Mouse (Mus musculus) hindbrain, embryonic 15.5 days (tissue): ENCODE data around the gene Gjb3. TPM values are rescaled to one million over a fixed set of nuclear protein-coding genes. Genes with fewer than 3 reads are reported as not detected.

Source experiments
- ATAC-seq: fragments of 200-750 bp; cut with Nextera tagmentation; 2 replicates; pipeline ENCODE4 v1.8.0; 2017; ENCODE audit warnings: low read depth, moderate number of reproducible peaks, moderate TSS enrichment; ENCODE audit not compliant: low FRiP score
- H3K27ac ChIP-seq: fragments of 300-500 bp; sonication (generic); replicated peaks from 2 replicates; pipeline ENCODE4 v1.5.1; 2015; ENCODE audit warnings: mild to moderate bottlenecking, inconsistent platforms
- H3K27me3 ChIP-seq: fragments of 300-500 bp; sonication (generic); 2 replicates; pipeline ENCODE4 v1.6.1; 2015; ENCODE audit warnings: control low read depth, inconsistent platforms
- H3K36me3 ChIP-seq: fragments of 300-500 bp; sonication (generic); 2 replicates; pipeline ENCODE4 v1.6.1; 2015; ENCODE audit warnings: control low read depth, inconsistent platforms
- H3K4me1 ChIP-seq: fragments of 300-500 bp; sonication (generic); replicated peaks from 2 replicates; pipeline ENCODE4 v1.6.1; 2015; ENCODE audit warnings: control low read depth, inconsistent platforms
- H3K4me2 ChIP-seq: fragments of 300-500 bp; sonication (generic); 2 replicates; pipeline ENCODE4 v1.6.1; 2015; ENCODE audit warnings: moderate library complexity, mild to moderate bottlenecking, inconsistent platforms
- H3K4me3 ChIP-seq: fragments of 300-500 bp; sonication (generic); 2 replicates; pipeline ENCODE4 v1.5.1; 2015; ENCODE audit warnings: mild to moderate bottlenecking, inconsistent platforms
- H3K9ac ChIP-seq: fragments of 300-500 bp; sonication (generic); 2 replicates; pipeline ENCODE4 v1.6.1; 2015; ENCODE audit warnings: inconsistent platforms
- H3K9me3 ChIP-seq: fragments of 300-500 bp; sonication (generic); 2 replicates; pipeline ENCODE4 v1.6.1; 2016; ENCODE audit warnings: control low read depth, inconsistent platforms
- WGBS: fragments of 180-500 bp; shearing (Covaris S2); methylation state at CpG from one replicate; pipeline ENCODE4 v1.1.7; 2015; 5-methylcytosine and 5-hydroxymethylcytosine counted together
- polyA plus RNA-seq: library from polyadenylated mRNA; unstranded; fragments of >200 nt; fragmentation: Nextera tagmentation; extraction: Ambion mirVana; gene quantifications from 2 replicates; pipeline ENCODE4 v1.2.1, GENCODE M21; 2015

Gjb3 gene
- polyA plus RNA-seq, 1 experiment from 2014 or later = 0.14 TPM

DNA sequence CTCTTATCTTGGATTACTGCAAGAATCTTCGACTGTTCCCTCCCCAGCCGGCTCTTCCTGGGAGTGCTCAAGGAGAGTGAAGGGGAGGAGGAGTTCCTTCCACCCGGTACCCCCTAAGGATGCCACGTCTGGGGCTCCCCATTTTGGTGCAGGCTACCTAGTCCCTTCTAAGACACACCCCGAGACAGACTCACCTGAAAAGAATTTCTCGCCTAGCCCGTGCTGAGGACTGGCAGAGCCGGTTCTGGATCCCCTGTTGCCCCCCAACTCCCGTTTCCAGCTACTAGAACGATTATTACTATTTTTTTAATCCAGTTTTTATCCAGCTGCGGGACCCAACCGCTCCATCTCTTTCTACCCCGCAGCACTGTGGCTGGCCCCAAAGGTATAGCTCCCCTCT, 893 bp downstream of the Gjb3 start:
- Histone ChIP-seq H3K27me3 (peaks cover 30% of the 10 kb centered on the region), H3K4me2 (peak overlapping the region; percentile 54), H3K36me3 (no peaks in the 10 kb centered on the region), H3K27ac (no peak overlapping the region), H3K9ac (no peak overlapping the region), H3K4me3 (peak overlapping the region; percentile 24), H3K9me3 (no peaks in the 10 kb centered on the region), H3K4me1 (peaks cover 22% of the 10 kb centered on the region)
- no peak for ATAC-seq
- WGBS = 4% methylated on average over 13 of the region's 13 CpGs

- Histone ChIP-seq H3K9ac (no peak overlapping the region), H3K4me1 (peaks cover 22% of the 10 kb centered on the region), H3K36me3 (no peaks in the 10 kb centered on the region), H3K27me3 (peaks cover 30% of the 10 kb centered on the region), H3K27ac (no peak overlapping the region), H3K4me3 (no peak overlapping the region), H3K9me3 (no peaks in the 10 kb centered on the region), H3K4me2 (no peak overlapping the region)
- no peak for ATAC-seq
- 13% methylated on average over 3 of the region's 3 CpGs for WGBS
Measured at GRCm38 (mm10) chr4:127329046-127329445, 1.6 kb downstream of the Gjb3 start.

DNA sequence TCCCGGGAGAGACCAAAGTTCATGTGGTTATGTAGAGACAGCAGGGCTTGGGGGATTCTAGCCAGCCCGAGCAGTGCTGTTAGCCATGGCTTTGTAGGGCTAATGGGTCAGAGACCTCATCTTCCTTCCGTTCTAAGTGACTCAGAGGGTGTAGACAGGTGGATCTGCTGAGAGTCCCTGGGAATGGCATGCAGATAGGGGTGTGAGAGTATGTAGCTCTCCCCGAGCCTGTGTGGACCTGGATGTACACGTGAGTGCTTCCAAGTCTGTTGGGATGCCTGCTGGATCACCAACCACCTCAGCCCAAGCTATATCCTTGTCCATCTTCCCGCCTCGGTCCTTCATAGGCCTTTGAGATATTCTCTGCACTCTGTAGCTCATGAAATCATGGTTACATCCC, 2.3 kb downstream of the Gjb3 start:
- Histone ChIP-seq H3K4me1 (peaks cover 22% of the 10 kb centered on the region), H3K4me2 (no peak overlapping the region), H3K9me3 (no peaks in the 10 kb centered on the region), H3K27me3 (peaks cover 30% of the 10 kb centered on the region), H3K27ac (no peak overlapping the region), H3K36me3 (no peaks in the 10 kb centered on the region), H3K9ac (no peak overlapping the region), H3K4me3 (no peak overlapping the region)
- no peak for ATAC-seq
- 70% methylated on average over 7 of the region's 7 CpGs for WGBS

DNA sequence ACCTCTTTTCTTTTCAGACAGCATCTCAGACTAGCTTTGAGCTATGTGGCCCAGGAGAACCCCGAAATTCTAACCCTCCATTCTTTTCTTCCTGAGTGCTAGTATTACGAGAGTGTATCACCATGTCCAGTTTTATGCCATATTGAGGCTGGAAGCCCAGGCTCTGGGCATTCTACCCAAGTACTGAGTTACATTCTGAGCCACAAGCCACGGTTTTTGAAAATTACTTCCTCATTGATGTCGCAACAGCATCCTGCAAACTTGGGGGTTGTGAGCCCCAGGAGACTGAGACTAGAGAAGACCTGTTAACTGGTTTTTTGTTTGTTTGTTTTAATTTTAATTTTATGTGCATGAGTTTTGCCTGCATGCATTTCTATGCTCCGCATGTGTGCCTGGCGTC, 2.9 kb downstream of the Gjb3 start:
- 77% methylated on average over 6 of the region's 6 CpGs for WGBS
- H3K4me3 ChIP-seq = no peak overlapping the region
- H3K4me2 ChIP-seq = no peak overlapping the region
- H3K27ac ChIP-seq = no peak overlapping the region
- peaks cover 22% of the 10 kb centered on the region for H3K4me1 ChIP-seq
- no peak for ATAC-seq
- H3K36me3 ChIP-seq = no peaks in the 10 kb centered on the region
- H3K9me3 ChIP-seq = no peaks in the 10 kb centered on the region
- H3K9ac ChIP-seq = no peak overlapping the region
- peaks cover 30% of the 10 kb centered on the region for H3K27me3 ChIP-seq

- Histone ChIP-seq H3K9me3 (no peaks in the 10 kb centered on the region), H3K36me3 (no peaks in the 10 kb centered on the region), H3K27me3 (peaks cover 26% of the 10 kb centered on the region), H3K9ac (no peak overlapping the region), H3K4me3 (no peak overlapping the region), H3K4me1 (peaks cover 22% of the 10 kb centered on the region), H3K27ac (no peak overlapping the region), H3K4me2 (no peak overlapping the region)
- WGBS = 73% methylated on average over 7 of the region's 7 CpGs
- no peak for ATAC-seq
Measured at GRCm38 (mm10) chr4:127327258-127327657, 3.4 kb downstream of the Gjb3 start.

DNA sequence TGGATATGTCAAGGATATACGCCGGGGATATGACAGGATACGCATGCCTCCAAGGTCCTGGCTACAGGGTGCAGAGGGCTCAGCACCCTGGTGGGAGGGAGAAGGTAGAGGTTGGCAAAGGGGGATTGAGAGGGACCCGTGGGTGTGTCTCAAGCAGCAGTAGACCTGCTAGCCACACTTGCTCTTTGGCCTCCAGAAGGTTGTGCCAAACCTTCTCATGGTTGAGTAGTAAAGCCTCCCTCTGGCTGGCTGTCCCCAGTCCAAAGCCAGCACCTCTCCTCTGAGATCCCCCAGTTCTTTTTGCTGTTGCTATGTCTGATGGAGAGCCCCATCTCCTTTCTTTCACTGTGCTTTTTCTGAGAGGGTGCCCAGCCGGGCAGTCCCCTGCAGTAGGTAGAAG, 5.4 kb downstream of the Gjb3 start:
- Histone ChIP-seq H3K27me3 (peaks cover 6% of the 10 kb centered on the region), H3K9ac (no peak overlapping the region), H3K27ac (no peak overlapping the region), H3K36me3 (no peaks in the 10 kb centered on the region), H3K4me2 (no peak overlapping the region), H3K4me1 (peaks cover 9% of the 10 kb centered on the region), H3K4me3 (no peak overlapping the region), H3K9me3 (no peaks in the 10 kb centered on the region)
- WGBS = 87% methylated on average over 5 of the region's 5 CpGs
- no peak for ATAC-seq

DNA sequence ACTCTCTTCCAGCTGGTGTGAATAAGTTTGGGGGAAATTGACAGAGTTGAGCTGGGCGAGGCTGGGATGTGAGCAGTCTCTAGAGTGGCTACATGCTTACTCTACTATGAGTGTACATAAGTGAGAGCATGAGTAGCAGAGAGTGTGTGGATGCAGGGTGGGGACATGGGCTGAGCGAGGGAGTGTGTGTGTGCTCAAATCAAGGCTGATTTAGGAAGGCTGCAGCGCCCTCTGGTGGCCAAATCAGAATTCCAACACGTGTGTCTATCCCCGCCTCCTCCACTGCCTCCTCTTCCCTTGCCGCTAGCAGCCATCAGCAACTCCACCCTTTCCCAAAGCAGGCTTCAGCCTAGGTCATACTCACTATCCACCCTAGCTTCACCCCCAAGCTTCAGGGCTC, 5.9 kb downstream of the Gjb3 start:
- Histone ChIP-seq H3K36me3 (no peaks in the 10 kb centered on the region), H3K4me1 (peaks cover 4% of the 10 kb centered on the region), H3K27ac (no peak overlapping the region), H3K4me2 (no peak overlapping the region), H3K9ac (no peak overlapping the region), H3K9me3 (no peaks in the 10 kb centered on the region), H3K27me3 (peaks cover 5% of the 10 kb centered on the region; the same call in 1 of the 2 replicates), H3K4me3 (no peak overlapping the region)
- WGBS = 9% methylated on average over 6 of the region's 6 CpGs
- peak; percentile 69; the same call in 1 of the 2 replicates for ATAC-seq

- H3K9me3 ChIP-seq = no peaks in the 10 kb centered on the region
- H3K27me3 ChIP-seq = peaks cover 5% of the 10 kb centered on the region; the same call in 1 of the 2 replicates
- no peak overlapping the region for H3K4me3 ChIP-seq
- peak; percentile 16; the same call in 1 of the 2 replicates for ATAC-seq
- no peak overlapping the region for H3K9ac ChIP-seq
- no peak overlapping the region for H3K4me2 ChIP-seq
- 78% methylated on average over 10 of the region's 10 CpGs for WGBS
- no peak overlapping the region for H3K27ac ChIP-seq
- no peaks in the 10 kb centered on the region for H3K4me1 ChIP-seq
- no peaks in the 10 kb centered on the region for H3K36me3 ChIP-seq
Measured at GRCm38 (mm10) chr4:127324296-127324695, 6.3 kb downstream of the Gjb3 start.

- H3K4me2 ChIP-seq = no peak overlapping the region
- WGBS = 82% methylated on average over 3 of the region's 3 CpGs
Measured at GRCm38 (mm10) chr4:127323651-127324050, 7.0 kb downstream of the Gjb3 start.

GRCm38 (mm10) chr4:127319613-127320012, 11.0 kb downstream of the Gjb3 start:
- Histone ChIP-seq H3K4me1 (no peaks in the 10 kb centered on the region), H3K27me3 (no peaks in the 10 kb centered on the region), H3K4me2 (no peak overlapping the region), H3K27ac (no peak overlapping the region), H3K9me3 (no peaks in the 10 kb centered on the region), H3K9ac (no peak overlapping the region), H3K36me3 (no peaks in the 10 kb centered on the region), H3K4me3 (no peak overlapping the region)
- peak; percentile 45; the same call in 1 of the 2 replicates for ATAC-seq
- 7% methylated on average over 3 of the region's 3 CpGs for WGBS

More at GRCm38 (mm10) chr4:127323651-127324050, 7.0 kb downstream of the Gjb3 start:
- no peak for ATAC-seq
- H3K27ac ChIP-seq = no peak overlapping the region
- H3K4me3 ChIP-seq = no peak overlapping the region
- H3K36me3 ChIP-seq = no peaks in the 10 kb centered on the region
- H3K9me3 ChIP-seq = no peaks in the 10 kb centered on the region
- no peaks in the 10 kb centered on the region for H3K4me1 ChIP-seq
- H3K9ac ChIP-seq = no peak overlapping the region
- H3K27me3 ChIP-seq = peaks cover 5% of the 10 kb centered on the region; the same call in 1 of the 2 replicates

- no peaks in the 10 kb centered on the region for H3K9me3 ChIP-seq
- ATAC-seq = no peak
- 0 out of 2 replicates have a peak, but pooled peaks cover 5% of the 10 kb centered on the region for H3K27me3 ChIP-seq
- 63% methylated on average over 4 of the region's 4 CpGs for WGBS
- H3K27ac ChIP-seq = no peak overlapping the region
- no peak overlapping the region for H3K4me3 ChIP-seq
- H3K4me1 ChIP-seq = peaks cover 16% of the 10 kb centered on the region
- no peak overlapping the region for H3K4me2 ChIP-seq
- H3K9ac ChIP-seq = no peak overlapping the region
- no peaks in the 10 kb centered on the region for H3K36me3 ChIP-seq
Measured at GRCm38 (mm10) chr4:127317143-127317542, 13.5 kb downstream of the Gjb3 start.

GRCm38 (mm10) chr4:127315753-127316152, 14.9 kb downstream of the Gjb3 start:
- no peak overlapping the region for H3K27ac ChIP-seq
- no peaks in the 10 kb centered on the region for H3K9me3 ChIP-seq
- H3K27me3 ChIP-seq = 0 out of 2 replicates have a peak, but pooled peaks cover 5% of the 10 kb centered on the region
- H3K4me2 ChIP-seq = no peak overlapping the region
- WGBS = 88% methylated on average over 8 of the region's 8 CpGs
- ATAC-seq = no peak
- peaks cover 16% of the 10 kb centered on the region for H3K4me1 ChIP-seq
- no peak overlapping the region for H3K4me3 ChIP-seq
- H3K36me3 ChIP-seq = no peaks in the 10 kb centered on the region
- no peak overlapping the region for H3K9ac ChIP-seq

GRCm38 (mm10) chr4:127314585-127314984, 16.1 kb downstream of the Gjb3 start:
- Histone ChIP-seq H3K27me3 (0 out of 2 replicates have a peak, but pooled peaks cover 5% of the 10 kb centered on the region), H3K36me3 (no peaks in the 10 kb centered on the region), H3K27ac (no peak overlapping the region), H3K4me3 (peak overlapping the region; percentile 58; the same call in 1 of the 2 replicates), H3K9ac (no peak overlapping the region), H3K4me2 (peak overlapping the region; percentile 94), H3K4me1 (peaks cover 16% of the 10 kb centered on the region), H3K9me3 (no peaks in the 10 kb centered on the region)
- WGBS = 50% methylated on average over 9 of the region's 9 CpGs
- no peak for ATAC-seq
